8 mouse cellular contexts compared by ENCODE assay signal in genomic region chr5:110135293-110136086, GRCm38 (mm10). TPM values are rescaled to one million over a fixed set of nuclear protein-coding genes. Genes with fewer than 3 reads are reported as not detected.
A peak's percentile ranks its signal among the peaks of the same experiment; 100 is the strongest.
DNase-seq lines count a peak whose midpoint lies in the region; ATAC-seq and TF ChIP-seq lines count a peak whose summit lies in the region.

Gene Chfr, plus strand, starts transcription at chr5:110135842.

- H3K9ac ChIP-seq in heart, embryonic 11.5 days (ENCODE audit: low read depth, low read length) = peak within 1 kb of the TSS; percentile 79
- H3K9ac ChIP-seq in kidney, embryonic 16.5 days (replicated peaks; ENCODE audit: low read length) = peak within 1 kb of the TSS; percentile 83
- peak within 1 kb of the TSS; percentile 77 for H3K9ac ChIP-seq in liver, adult 2 months (ENCODE audit: low read depth, low read length)

- 4% methylated on average over 46 of the region's 46 CpGs for WGBS in heart, embryonic 11.5 days (ENCODE audit: insufficient replicate concordance)
- 3% methylated on average over 46 of the region's 46 CpGs for WGBS in kidney, embryonic 16.5 days
- 3% methylated on average over 46 of the region's 46 CpGs for WGBS in liver, adult 2 months

- no peak for TF ChIP-seq CTCF in liver, adult 2 months (IDR thresholded peaks at IDR 0.05; ENCODE audit: low read depth, low read length)

- peak within 1 kb of the TSS; percentile 84 for H3K4me3 ChIP-seq in heart, embryonic 11.5 days (ENCODE audit: low read depth, low read length)
- H3K4me3 ChIP-seq in kidney, embryonic 16.5 days (ENCODE audit: low read length) = peak within 1 kb of the TSS; percentile 95
- peak within 1 kb of the TSS; percentile 80 for H3K4me3 ChIP-seq in liver, adult 2 months (ENCODE audit: insufficient read depth, low read depth, low read length)
- peak within 1 kb of the TSS; percentile 69 for H3K4me3 ChIP-seq in myocyte

- no peaks in the 10 kb centered on the region; the same call in 1 of the 2 replicates for H3K36me3 ChIP-seq in heart, embryonic 11.5 days (ENCODE audit: control insufficient read depth, insufficient read depth, low read length)
- H3K36me3 ChIP-seq in kidney, embryonic 16.5 days (ENCODE audit: insufficient read depth, low read length) = peaks cover 11% of the 10 kb centered on the region
- H3K36me3 ChIP-seq in liver, adult 2 months (ENCODE audit: control insufficient read depth, insufficient read depth, low read length) = peaks cover 10% of the 10 kb centered on the region; the same call in 1 of the 2 replicates
- H3K36me3 ChIP-seq in myocyte (ENCODE audit: control insufficient read depth, insufficient read depth) = no peaks in the 10 kb centered on the region
- peaks cover 5% of the 10 kb centered on the region; the same call in 1 of the 2 replicates for H3K36me3 ChIP-seq in splenic B cell, adult 2 months (ENCODE audit: control insufficient read depth, insufficient read depth, low read length, poor library complexity, severe bottlenecking)

- no peaks in the 10 kb centered on the region; the same call in 1 of the 2 replicates for H3K79me2 ChIP-seq in liver, adult 2 months (ENCODE audit: control insufficient read depth, insufficient read depth, low read length)
- peaks cover 12% of the 10 kb centered on the region for H3K79me2 ChIP-seq in myocyte (ENCODE audit: control insufficient read depth, insufficient read depth)

- ATAC-seq in erythroblast, adult 5-6 weeks (replicated peaks; ENCODE audit: low FRiP score, poor library complexity, severe bottlenecking) = peak; percentile 99
- ATAC-seq in heart, embryonic 11.5 days (replicated peaks; ENCODE audit: insufficient number of reproducible peaks, low FRiP score, low TSS enrichment) = peak; percentile 99
- peak; percentile 99 for ATAC-seq in kidney, embryonic 16.5 days (ENCODE audit: low FRiP score, low TSS enrichment)

- H3K4me1 ChIP-seq in heart, embryonic 11.5 days (ENCODE audit: control insufficient read depth, insufficient read depth, low read length) = peaks cover 3% of the 10 kb centered on the region; the same call in 1 of the 2 replicates
- H3K4me1 ChIP-seq in kidney, embryonic 16.5 days (ENCODE audit: insufficient read depth, low read length) = 0 out of 2 replicates have a peak, but pooled peaks cover 11% of the 10 kb centered on the region
- H3K4me1 ChIP-seq in liver, adult 2 months (ENCODE audit: control insufficient read depth, insufficient read depth, low read length) = peaks cover 2% of the 10 kb centered on the region; the same call in 1 of the 2 replicates

- peak within 1 kb of the TSS; percentile 26 for H3ac ChIP-seq in myocyte (ENCODE audit: control insufficient read depth, insufficient read length)

- peak; percentile 99 for DNase-seq in B cell, adult 2 months
- DNase-seq in brain, adult 2 months (ENCODE audit: low read depth, low spot score) = peak; percentile 99
- peak; percentile 89 for DNase-seq in liver, adult 2 months (ENCODE audit: extremely low read depth, low read depth, low spot score)
- DNase-seq in splenic B cell, adult 2 months (ENCODE audit: low read depth, low spot score) = peak; percentile 99

- H3K9me3 ChIP-seq in heart, embryonic 11.5 days (replicated peaks; ENCODE audit: control insufficient read depth, low read length) = 0 out of 2 replicates have a peak, but pooled peaks cover 6% of the 10 kb centered on the region
- H3K9me3 ChIP-seq in kidney, embryonic 16.5 days (ENCODE audit: low read length) = peaks cover 23% of the 10 kb centered on the region

- peak within 1 kb of the TSS; percentile 84 for H3K4me2 ChIP-seq in heart, embryonic 11.5 days
- H3K4me2 ChIP-seq in kidney, embryonic 16.5 days (replicated peaks; ENCODE audit: low read depth, low read length) = peak within 1 kb of the TSS; percentile 77
- peak within 1 kb of the TSS; percentile 82 for H3K4me2 ChIP-seq in myocyte (ENCODE audit: low read depth)

- no peak; the same call in 1 of the 2 replicates for TF ChIP-seq POLR2A in liver, adult 2 months (IDR thresholded peaks at IDR 0.05; ENCODE audit: extremely low read depth, insufficient read depth, low read length)
- peak; percentile 82 for TF ChIP-seq POLR2A in myocyte (IDR thresholded peaks at IDR 0.05; ENCODE audit: insufficient read length, low read depth)

- peak within 1 kb of the TSS; percentile 81; the same call in 1 of the 2 replicates for H3K27ac ChIP-seq in heart, embryonic 11.5 days (ENCODE audit: low read depth, low read length)
- peak within 1 kb of the TSS; percentile 55; the same call in 1 of the 2 replicates for H3K27ac ChIP-seq in kidney, embryonic 16.5 days (ENCODE audit: low read length)
- H3K27ac ChIP-seq in liver, adult 2 months (replicated peaks; ENCODE audit: insufficient read depth, low read depth, low read length) = peak within 1 kb of the TSS; percentile 11; the same call in 1 of the 2 replicates

- H3K27me3 ChIP-seq in heart, embryonic 11.5 days (ENCODE audit: control insufficient read depth, insufficient read depth, low read length) = no peaks in the 10 kb centered on the region
- no peaks in the 10 kb centered on the region for H3K27me3 ChIP-seq in kidney, embryonic 16.5 days (ENCODE audit: insufficient read depth, low read length)
- no peaks in the 10 kb centered on the region for H3K27me3 ChIP-seq in liver, adult 2 months (ENCODE audit: control insufficient read depth, insufficient read depth, low read length)
- no peaks in the 10 kb centered on the region for H3K27me3 ChIP-seq in myocyte (ENCODE audit: control insufficient read depth, insufficient read depth, insufficient read length)
- H3K27me3 ChIP-seq in splenic B cell, adult 2 months (ENCODE audit: control insufficient read depth, insufficient read depth, low read length, poor library complexity, severe bottlenecking) = no peaks in the 10 kb centered on the region

TF ChIP-seq in myocyte, 11 proteins besides CTCF, POLR2A, EP300 and RAD21:
- TF ChIP-seq SRF (IDR thresholded peaks at IDR 0.05; ENCODE audit: control insufficient read depth, insufficient read length, low read depth) (peak; percentile 98), CEBPB (IDR thresholded peaks at IDR 0.05; ENCODE audit: insufficient read depth, poor library complexity, severe bottlenecking) (no peak), MYOD1 (IDR thresholded peaks at IDR 0.05; ENCODE audit: control insufficient read depth in 1 of 3, insufficient read length in 2 of 3, low read depth in 2 of 3) (peak in 1 of 3 experiments; percentile 56), POLR2AphosphoS2 (IDR thresholded peaks at IDR 0.05; ENCODE audit: insufficient read length, low read depth) (peak; percentile 89), MYOG (IDR thresholded peaks at IDR 0.05; ENCODE audit: control insufficient read depth in 1 of 3, insufficient read depth in 1 of 3, insufficient read length in 2 of 3, low read depth in 2 of 3) (peak in 1 of 3 experiments; percentile 49), MAX (IDR thresholded peaks at IDR 0.05; ENCODE audit: low read depth) (no peak)

RNA-seq across cellular contexts. Expression of gene Chfr, which starts in this region (rescaled TPM):
- 53.5 and 67.8 TPM in 2 replicates for total RNA-seq in erythroblast, adult 5-6 weeks (2015; ENCODE audit: low replicate concordance)
- total RNA-seq in erythroblast, adult 5-6 weeks (2017; ENCODE audit: low replicate concordance) = 69.3 and 97.0 TPM in 2 replicates
- polyA plus RNA-seq in heart, embryonic 11.5 days (2014; fragmentation: Nextera tagmentation; extraction: Ambion mirVana) = 35.7 and 38.1 TPM in 2 replicates
- 39.4 and 42.8 TPM in 2 replicates for polyA plus RNA-seq in kidney, embryonic 16.5 days (2015; fragmentation: Nextera tagmentation; extraction: Ambion mirVana)
- total RNA-seq in liver, adult 2 months (2014; rRNA removed) = 17.3 and 18.4 TPM in 2 replicates
- polyA plus RNA-seq in liver, adult 2 months (2012; rRNA removed) = 19.8 and 19.9 TPM in 2 replicates
- 20.4 TPM for polyA plus RNA-seq in myocyte (2012; fragmentation: generic; extraction: Trizol)

Comparison
In these comparisons a context has a peak if more than half of its experiments do, and no peak if none do; other contexts are left out.
1. Peak in every context shown above with its lines: DNase-seq, ATAC-seq, H3K4me3 ChIP-seq and H3K27ac ChIP-seq.
2. H3K27ac ChIP-seq: peak in every context shown above with its lines; median percentile 81 in heart, embryonic 11.5 days; 55 in kidney, embryonic 16.5 days; 11 in liver, adult 2 months.